Mouse (Mus musculus): ENCODE results near the gene Gimap5.

The Gimap5 gene

GRCm38 (mm10) chr6:48745959-48746889 lies at the start of gene Gimap5:
TSS of gene Gimap5 (plus strand) at chr6:48746197.
- peak in 1 of 2 experiments; percentile 15 for DNase-seq (ENCODE audit: low spot score in 2 of 2)

GRCm38 (mm10) chr6:48696830-48697554 lies 49.0 kb upstream of the Gimap5 start:
- no peak for DNase-seq (ENCODE audit: low spot score in 2 of 2)

GRCm38 (mm10) chr6:48697555-48697930 lies 48.5 kb upstream of the Gimap5 start:
- DNase-seq (ENCODE audit: low spot score in 2 of 2): no peak

GRCm38 (mm10) chr6:48698066-48698856 lies 47.7 kb upstream of the Gimap5 start:
- no peak for DNase-seq (ENCODE audit: low spot score in 2 of 2)

GRCm38 (mm10) chr6:48698888-48699287 lies 47.1 kb upstream of the Gimap5 start:
- DNase-seq (ENCODE audit: low spot score in 2 of 2): no peak

GRCm38 (mm10) chr6:48700251-48701075 lies 45.5 kb upstream of the Gimap5 start:
- no peak for DNase-seq (ENCODE audit: low spot score in 2 of 2)

GRCm38 (mm10) chr6:48702146-48702545 lies 43.9 kb upstream of the Gimap5 start:
- no peak for DNase-seq (ENCODE audit: low spot score in 2 of 2)

- DNase-seq (ENCODE audit: low spot score in 2 of 2): no peak
Measured at GRCm38 (mm10) chr6:48702601-48703000, 43.4 kb upstream of the Gimap5 start.

GRCm38 (mm10) chr6:48704146-48704545 lies 41.9 kb upstream of the Gimap5 start:
- DNase-seq (ENCODE audit: low spot score in 2 of 2): no peak

- DNase-seq (ENCODE audit: low spot score in 2 of 2): no peak
Measured at GRCm38 (mm10) chr6:48706130-48706529, 39.9 kb upstream of the Gimap5 start.

GRCm38 (mm10) chr6:48718455-48718854 lies 27.5 kb upstream of the Gimap5 start, which contains the start of the genes Gm28053 and Gimap7:
TSS of gene Gm28053 (plus strand) at chr6:48718607.
TSS of gene Gimap7 (plus strand) at chr6:48718621.
- no peak for DNase-seq (ENCODE audit: low spot score in 2 of 2)

- DNase-seq (ENCODE audit: low spot score in 2 of 2): no peak
Measured at GRCm38 (mm10) chr6:48720326-48720725, 25.7 kb upstream of the Gimap5 start.

- no peak for DNase-seq (ENCODE audit: low spot score in 2 of 2)
Measured at GRCm38 (mm10) chr6:48723468-48723867, 22.5 kb upstream of the Gimap5 start.

- DNase-seq (ENCODE audit: low spot score in 2 of 2): peak; percentile 13 to 23
Measured at GRCm38 (mm10) chr6:48725476-48725875, 20.5 kb upstream of the Gimap5 start.

- no peak for DNase-seq (ENCODE audit: low spot score in 2 of 2)
Measured at GRCm38 (mm10) chr6:48727761-48728160, 18.2 kb upstream of the Gimap5 start.

GRCm38 (mm10) chr6:48732864-48733304 lies 13.1 kb upstream of the Gimap5 start:
- DNase-seq (ENCODE audit: low spot score in 2 of 2): no peak

GRCm38 (mm10) chr6:48733660-48734059 lies 12.3 kb upstream of the Gimap5 start:
- DNase-seq (ENCODE audit: low spot score in 2 of 2): no peak

GRCm38 (mm10) chr6:48737053-48737452 lies 8.9 kb upstream of the Gimap5 start:
- DNase-seq (ENCODE audit: low spot score in 2 of 2): no peak

- DNase-seq (ENCODE audit: low spot score in 2 of 2): no peak
Measured at GRCm38 (mm10) chr6:48737688-48738087, 8.3 kb upstream of the Gimap5 start.

GRCm38 (mm10) chr6:48738961-48739779 lies 6.8 kb upstream of the Gimap5 start, which contains the start of gene Gimap1:
TSS of gene Gimap1 (plus strand) at chr6:48739054.
- DNase-seq (ENCODE audit: low spot score in 2 of 2): no peak

Data from frontal cortex, postnatal 10 days (tissue).